ENCODE assay signal across 20 mouse cellular contexts in genomic region chr7:63879583-63879982, GRCm38 (mm10). TPM values are rescaled to one million over a fixed set of nuclear protein-coding genes. Genes with fewer than 3 reads are reported as not detected.
DNase-seq lines count a peak whose midpoint lies in the region; ATAC-seq and TF ChIP-seq lines count a peak whose summit lies in the region.
"Had no signal": no experiment of that assay in that cellular context is flagged by ENCODE, and none has a peak within 500 bp of the region (broad histone marks: within the 10 kb centered on the region; RNA-seq: fewer than 3 reads in every experiment).

No protein-coding gene starts in this region.

- no peak overlapping the region for H3K27ac ChIP-seq in forebrain, embryonic 14.5 days (ENCODE audit: low read depth, low read length)
- H3K27ac ChIP-seq in forebrain, embryonic 12.5 days = no peak overlapping the region
- peak overlapping the region; percentile 41 for H3K27ac ChIP-seq in heart, embryonic 16.5 days (ENCODE audit: low read length)
- H3K27ac ChIP-seq in heart, embryonic 11.5 days (ENCODE audit: low read depth, low read length) = no peak overlapping the region
- H3K27ac ChIP-seq in midbrain, postnatal 0 days (ENCODE audit: low read depth, low read length) = no peak overlapping the region
- H3K27ac ChIP-seq in midbrain, embryonic 11.5 days (ENCODE audit: low read depth, low read length) = no peak overlapping the region
- H3K27ac ChIP-seq: liver, embryonic 15.5 days; midbrain, embryonic 12.5 days had no signal

- intact Hi-C loops in heart, postnatal 10 days (cut with DNase I) = no loop called here

- WGBS in forebrain, embryonic 14.5 days = 84% methylated on average over 6 of the region's 6 CpGs
- 93% methylated on average over 6 of the region's 6 CpGs for WGBS in forebrain, embryonic 12.5 days
- 42% methylated on average over 6 of the region's 6 CpGs for WGBS in heart, embryonic 16.5 days
- 70% methylated on average over 6 of the region's 6 CpGs for WGBS in heart, embryonic 11.5 days (ENCODE audit: insufficient replicate concordance)
- 73% methylated on average over 6 of the region's 6 CpGs for WGBS in midbrain, postnatal 0 days
- 85% methylated on average over 6 of the region's 6 CpGs for WGBS in midbrain, embryonic 11.5 days

- H3K4me3 ChIP-seq in forebrain, embryonic 14.5 days (ENCODE audit: low read depth, low read length) = no peak overlapping the region
- no peak overlapping the region for H3K4me3 ChIP-seq in forebrain, embryonic 12.5 days (replicated peaks)
- H3K4me3 ChIP-seq in heart, embryonic 16.5 days (ENCODE audit: low read length) = no peak overlapping the region
- H3K4me3 ChIP-seq in heart, embryonic 11.5 days (ENCODE audit: low read depth, low read length) = no peak overlapping the region
- no peak overlapping the region for H3K4me3 ChIP-seq in midbrain, postnatal 0 days (ENCODE audit: low read depth, low read length)
- H3K4me3 ChIP-seq in midbrain, embryonic 11.5 days (ENCODE audit: low read depth, low read length) = no peak overlapping the region
- H3K4me3 ChIP-seq: liver, embryonic 15.5 days; midbrain, embryonic 12.5 days had no signal

- H3K4me1 ChIP-seq in forebrain, embryonic 14.5 days (ENCODE audit: control insufficient read depth, insufficient read depth, low read length) = no peaks in the 10 kb centered on the region
- 0 out of 2 replicates have a peak, but pooled peaks cover 7% of the 10 kb centered on the region for H3K4me1 ChIP-seq in forebrain, embryonic 12.5 days
- H3K4me1 ChIP-seq in heart, embryonic 16.5 days (ENCODE audit: control insufficient read depth, insufficient read depth, low read length) = peaks cover 9% of the 10 kb centered on the region; the same call in 1 of the 2 replicates
- H3K4me1 ChIP-seq in heart, embryonic 11.5 days (ENCODE audit: control insufficient read depth, insufficient read depth, low read length) = peaks cover 2% of the 10 kb centered on the region; the same call in 1 of the 2 replicates
- no peaks in the 10 kb centered on the region for H3K4me1 ChIP-seq in midbrain, postnatal 0 days (ENCODE audit: insufficient read depth, low read length)
- no peaks in the 10 kb centered on the region for H3K4me1 ChIP-seq in midbrain, embryonic 11.5 days (ENCODE audit: control insufficient read depth, insufficient read depth, low read length)
- H3K4me1 ChIP-seq: midbrain, embryonic 12.5 days had no signal

- ATAC-seq in forebrain, embryonic 14.5 days = no peak
- ATAC-seq in forebrain, embryonic 12.5 days (ENCODE audit: low FRiP score) = no peak
- peak; percentile 87 for ATAC-seq in heart, embryonic 16.5 days (replicated peaks; ENCODE audit: extremely low read depth, insufficient read depth, low FRiP score)
- no peak for ATAC-seq in heart, embryonic 11.5 days (replicated peaks; ENCODE audit: insufficient number of reproducible peaks, low FRiP score, low TSS enrichment)
- no peak for ATAC-seq in midbrain, postnatal 0 days (ENCODE audit: low FRiP score)
- ATAC-seq in midbrain, embryonic 11.5 days (ENCODE audit: low FRiP score) = no peak

- H3K27me3 ChIP-seq in forebrain, embryonic 14.5 days (replicated peaks; ENCODE audit: control insufficient read depth, insufficient read depth, low read length) = no peaks in the 10 kb centered on the region
- no peaks in the 10 kb centered on the region for H3K27me3 ChIP-seq in forebrain, embryonic 12.5 days
- H3K27me3 ChIP-seq in heart, embryonic 16.5 days (ENCODE audit: control insufficient read depth, insufficient read depth, low read length) = no peaks in the 10 kb centered on the region
- H3K27me3 ChIP-seq in heart, embryonic 11.5 days (ENCODE audit: control insufficient read depth, insufficient read depth, low read length) = no peaks in the 10 kb centered on the region
- no peaks in the 10 kb centered on the region for H3K27me3 ChIP-seq in midbrain, postnatal 0 days (ENCODE audit: insufficient read depth, low read length)
- no peaks in the 10 kb centered on the region for H3K27me3 ChIP-seq in midbrain, embryonic 11.5 days (ENCODE audit: control insufficient read depth, insufficient read depth, low read length)
- H3K27me3 ChIP-seq: liver, embryonic 15.5 days; midbrain, embryonic 12.5 days had no signal

- H3K36me3 ChIP-seq in forebrain, embryonic 14.5 days (ENCODE audit: control insufficient read depth, insufficient read depth, low read length) = no peaks in the 10 kb centered on the region
- no peaks in the 10 kb centered on the region for H3K36me3 ChIP-seq in forebrain, embryonic 12.5 days (replicated peaks)
- no peaks in the 10 kb centered on the region for H3K36me3 ChIP-seq in heart, embryonic 16.5 days (ENCODE audit: control insufficient read depth, insufficient read depth)
- H3K36me3 ChIP-seq in heart, embryonic 11.5 days (ENCODE audit: control insufficient read depth, insufficient read depth, low read length) = no peaks in the 10 kb centered on the region
- no peaks in the 10 kb centered on the region for H3K36me3 ChIP-seq in midbrain, postnatal 0 days (ENCODE audit: insufficient read depth, low read length)
- H3K36me3 ChIP-seq in midbrain, embryonic 11.5 days (ENCODE audit: control insufficient read depth, insufficient read depth, low read length) = no peaks in the 10 kb centered on the region
- H3K36me3 ChIP-seq: G1E; liver, embryonic 15.5 days; midbrain, embryonic 12.5 days had no signal

- H3K9ac ChIP-seq in forebrain, embryonic 14.5 days (ENCODE audit: low read length) = no peak overlapping the region
- H3K9ac ChIP-seq in forebrain, embryonic 12.5 days = no peak overlapping the region
- no peak overlapping the region for H3K9ac ChIP-seq in heart, embryonic 16.5 days (ENCODE audit: low read length)
- H3K9ac ChIP-seq in heart, embryonic 11.5 days (ENCODE audit: low read depth, low read length) = no peak overlapping the region
- H3K9ac ChIP-seq in midbrain, postnatal 0 days (replicated peaks; ENCODE audit: low read length, poor library complexity, severe bottlenecking) = no peak overlapping the region
- H3K9ac ChIP-seq in midbrain, embryonic 11.5 days (ENCODE audit: low read length) = no peak overlapping the region
- H3K9ac ChIP-seq: liver, embryonic 15.5 days; midbrain, embryonic 12.5 days had no signal

- no peak for TF ChIP-seq CTCF in midbrain, postnatal 0 days (IDR thresholded peaks at IDR 0.05)

- no peaks in the 10 kb centered on the region for H3K9me3 ChIP-seq in forebrain, embryonic 14.5 days (replicated peaks; ENCODE audit: control insufficient read depth, low read length)
- no peaks in the 10 kb centered on the region for H3K9me3 ChIP-seq in forebrain, embryonic 12.5 days
- no peaks in the 10 kb centered on the region for H3K9me3 ChIP-seq in heart, embryonic 16.5 days (replicated peaks; ENCODE audit: control insufficient read depth, low read length)
- H3K9me3 ChIP-seq in heart, embryonic 11.5 days (replicated peaks; ENCODE audit: control insufficient read depth, low read length) = no peaks in the 10 kb centered on the region
- H3K9me3 ChIP-seq in midbrain, postnatal 0 days (ENCODE audit: low read length) = no peaks in the 10 kb centered on the region
- H3K9me3 ChIP-seq in midbrain, embryonic 11.5 days (ENCODE audit: control insufficient read depth, low read length) = no peaks in the 10 kb centered on the region
- H3K9me3 ChIP-seq: G1E; liver, embryonic 15.5 days; midbrain, embryonic 12.5 days had no signal

- peak; percentile 37 for DNase-seq in forebrain, embryonic 14.5 days (ENCODE audit: low spot score)
- DNase-seq in midbrain, postnatal 0 days (ENCODE audit: low spot score) = peak; percentile 37
- DNase-seq in midbrain, embryonic 11.5 days (ENCODE audit: low spot score, missing footprints) = no peak
- DNase-seq in heart, postnatal 10 days = peak; percentile 80
- DNase-seq in MN1 (ENCODE audit: low spot score) = no peak
- DNase-seq: adrenal gland, postnatal 36 days; lung, postnatal 36 days; spleen, adult 18-20 months; thymus, postnatal 25 days had no signal

- H3K4me2 ChIP-seq in forebrain, embryonic 14.5 days (ENCODE audit: low read length) = no peak overlapping the region
- no peak overlapping the region for H3K4me2 ChIP-seq in forebrain, embryonic 12.5 days
- no peak overlapping the region for H3K4me2 ChIP-seq in heart, embryonic 16.5 days (ENCODE audit: low read depth, low read length)
- H3K4me2 ChIP-seq in heart, embryonic 11.5 days = no peak overlapping the region
- no peak overlapping the region for H3K4me2 ChIP-seq in midbrain, postnatal 0 days (ENCODE audit: low read depth, low read length, poor library complexity, severe bottlenecking)
- H3K4me2 ChIP-seq in midbrain, embryonic 11.5 days = no peak overlapping the region
- H3K4me2 ChIP-seq: liver, embryonic 15.5 days; midbrain, embryonic 12.5 days had no signal

RNA-seq across cellular contexts. Expression of gene E030018B13Rik, which starts 37.1 kb away (rescaled TPM):
- polyA plus RNA-seq in forebrain, embryonic 14.5 days (2014; fragmentation: Nextera tagmentation; extraction: Ambion mirVana) = not detected in 2 replicates
- polyA plus RNA-seq in forebrain, embryonic 12.5 days (2016; fragmentation: Nextera tagmentation; extraction: Ambion mirVana) = not detected in 2 replicates
- polyA plus RNA-seq in heart, embryonic 16.5 days (2015; fragmentation: Nextera tagmentation; extraction: Ambion mirVana) = 0.18 TPM in 1 of 2 replicates, not detected in the other
- not detected in 2 replicates for polyA plus RNA-seq in heart, embryonic 11.5 days (2014; fragmentation: Nextera tagmentation; extraction: Ambion mirVana)
- total RNA-seq in midbrain, postnatal 0 days (2014; rRNA removed) = not detected in 2 replicates
- not detected in 2 replicates for polyA plus RNA-seq in midbrain, postnatal 0 days (2015; fragmentation: Nextera tagmentation; extraction: Ambion mirVana)
- 0.14 TPM in 1 of 2 replicates, not detected in the other for polyA plus RNA-seq in midbrain, embryonic 11.5 days (2014; fragmentation: Nextera tagmentation; extraction: Ambion mirVana)
- total RNA-seq in heart, postnatal 10 days (2021) = not detected
- total RNA-seq: adrenal gland, postnatal 36 days; G1E; gastrocnemius, postnatal 36 days; layer of hippocampus, adult 8-10 months had no signal
- polyA plus RNA-seq: embryonic facial prominence, embryonic 11.5 days; G1E; limb, embryonic 11.5 days; liver, embryonic 15.5 days; midbrain, embryonic 12.5 days; stomach, embryonic 16.5 days had no signal

RNA-seq across cellular contexts. Expression of gene Klf13, which starts 59.1 kb away (rescaled TPM):
- polyA plus RNA-seq in forebrain, embryonic 14.5 days (2014; fragmentation: Nextera tagmentation; extraction: Ambion mirVana) = 28.2 and 33.2 TPM in 2 replicates
- polyA plus RNA-seq in forebrain, embryonic 12.5 days (2016; fragmentation: Nextera tagmentation; extraction: Ambion mirVana) = 21.9 and 26.1 TPM in 2 replicates
- polyA plus RNA-seq in heart, embryonic 16.5 days (2015; fragmentation: Nextera tagmentation; extraction: Ambion mirVana) = 24.2 and 26.7 TPM in 2 replicates
- polyA plus RNA-seq in heart, embryonic 11.5 days (2014; fragmentation: Nextera tagmentation; extraction: Ambion mirVana) = 16.3 and 18.8 TPM in 2 replicates
- 26.6 and 26.7 TPM in 2 replicates for total RNA-seq in midbrain, postnatal 0 days (2014; rRNA removed)
- polyA plus RNA-seq in midbrain, postnatal 0 days (2015; fragmentation: Nextera tagmentation; extraction: Ambion mirVana) = 19.7 and 21.5 TPM in 2 replicates
- polyA plus RNA-seq in midbrain, embryonic 11.5 days (2014; fragmentation: Nextera tagmentation; extraction: Ambion mirVana) = 31.5 and 32.0 TPM in 2 replicates
- 10 to 100 TPM; 63.9 to 96.0 TPM for total RNA-seq in heart, postnatal 10 days (2021)

Comparison
In these comparisons a context has a peak if more than half of its experiments do, and no peak if none do; other contexts are left out.
1. DNase-seq: peak in forebrain, embryonic 14.5 days (single experiment), midbrain, postnatal 0 days (single experiment) and heart, postnatal 10 days (2 of 2); none in midbrain, embryonic 11.5 days (single experiment) and MN1 (single experiment).